Mouse (Mus musculus): ENCODE results near the gene Ddx19b. TPM values are rescaled to one million over a fixed set of nuclear protein-coding genes. Genes with fewer than 3 reads are reported as not detected.
"Not testable (repeated sequence)": the region's sequence is repeated elsewhere in the genome, so short reads cannot be mapped to it uniquely, and the experiment has no call there.

The Ddx19b gene
- total RNA-seq (2021) = 10 to 100 TPM; 12.2 to 12.8 TPM

DNA sequence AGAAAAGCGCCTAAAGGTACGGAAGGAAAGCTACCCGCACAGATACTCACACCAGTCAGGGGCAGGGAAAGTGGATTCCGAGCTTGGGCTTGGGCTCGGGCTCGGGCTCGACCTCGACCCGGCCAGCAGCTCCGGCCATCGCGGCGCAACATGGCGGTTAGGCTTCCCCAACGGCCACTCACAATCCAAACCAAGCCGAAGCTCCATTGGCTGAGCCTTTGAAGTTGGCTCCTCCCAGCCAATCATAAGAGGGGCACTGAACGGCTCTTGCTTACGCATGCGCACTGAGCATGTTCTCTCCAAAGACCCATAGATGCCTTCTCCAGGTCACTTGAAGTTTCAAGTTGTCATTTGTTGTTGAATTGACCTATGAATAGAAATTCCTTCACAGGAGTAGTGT is at the start of gene Ddx19b:
Ddx19b (minus strand) TSS at position 180 of the 400 bp plus-strand sequence.
- intact Hi-C loops (cut with DNase I) = no loop called here
- DNase-seq = no peak

DNA sequence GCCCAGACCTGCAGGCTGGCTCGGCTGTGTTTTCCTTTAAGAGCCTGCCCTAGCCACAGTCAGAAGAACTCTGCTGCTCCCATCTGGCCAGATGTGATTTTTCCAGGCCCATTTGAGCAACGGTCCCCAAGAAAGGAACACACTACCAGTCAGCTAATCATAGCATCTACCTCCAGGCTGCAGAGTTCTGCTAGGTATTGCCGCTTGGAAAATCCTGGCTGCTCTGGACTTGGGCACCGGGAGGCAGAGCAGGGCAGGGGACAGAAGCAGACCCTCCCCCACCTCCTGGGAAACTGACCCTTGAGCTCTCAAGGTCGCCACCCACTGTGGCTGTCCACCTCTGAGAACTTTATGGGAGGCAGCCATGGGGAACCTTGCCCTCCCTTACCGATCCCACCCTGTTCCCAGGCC is 48.3 kb upstream of the Ddx19b start:
- peak; percentile 38 to 53 for DNase-seq
- intact Hi-C loops (cut with DNase I) = loop anchor here (5.0 kb wide), 1 partner anchor 333 kb away; no protein-coding TSS in a partner anchor

DNA sequence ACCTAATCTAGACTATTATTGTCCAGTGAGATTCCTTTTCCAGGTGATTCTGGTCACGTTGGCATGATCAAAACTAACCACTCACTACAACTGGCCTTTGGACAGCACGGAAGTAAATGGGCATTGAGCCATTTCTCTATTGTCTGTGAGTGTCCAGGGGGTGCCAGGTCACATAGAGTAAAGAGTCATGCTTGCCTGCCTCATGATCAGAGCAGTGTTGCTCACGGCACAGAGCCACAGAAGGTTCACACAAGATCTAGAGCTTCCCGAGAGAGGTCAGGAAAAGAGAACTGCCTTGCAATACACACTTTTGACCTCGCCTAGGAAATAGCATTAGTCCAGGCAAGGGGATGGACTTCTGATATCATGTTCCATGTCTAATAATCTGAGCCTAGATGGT is 47.9 kb upstream of the Ddx19b start:
- DNase-seq = no peak
- intact Hi-C loops (cut with DNase I) = loop anchor here (5.0 kb wide), 1 partner anchor 332 kb away; no protein-coding TSS in a partner anchor

GRCm38 (mm10) chr8:111075926-111076325 is 44.4 kb upstream of the Ddx19b start:
- intact Hi-C loops (cut with DNase I) = loop anchor here (5.0 kb wide), 1 partner anchor 329 kb away; no protein-coding TSS in a partner anchor
- DNase-seq = no peak

DNA sequence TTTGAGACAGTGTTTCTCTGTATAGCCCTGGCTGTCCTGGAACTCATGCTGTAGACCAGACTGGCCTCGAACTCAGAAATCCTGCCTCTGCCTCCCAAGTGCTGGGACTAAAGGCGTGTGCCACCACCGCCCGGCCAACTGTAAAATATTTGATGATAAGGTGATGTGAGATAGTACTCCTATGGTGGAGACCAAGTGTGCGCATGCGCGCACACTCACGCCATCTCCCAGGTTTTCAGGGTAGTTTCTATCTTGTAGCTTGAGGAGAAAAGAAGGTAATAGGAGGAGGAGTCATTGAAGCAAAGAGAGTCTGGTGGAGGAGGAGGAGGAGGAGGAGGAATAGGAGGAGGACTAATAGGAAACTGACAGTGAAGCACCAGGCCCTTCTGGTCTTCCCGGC is 37.1 kb upstream of the Ddx19b start:
- DNase-seq; intact Hi-C loops (cut with DNase I): not testable (repeated sequence)

- intact Hi-C loops (cut with DNase I) = no loop called here
- no peak for DNase-seq
Observed at GRCm38 (mm10) chr8:111067439-111067838, 35.9 kb upstream of the Ddx19b start.

- DNase-seq = no peak
- intact Hi-C loops (cut with DNase I) = no loop called here
Observed at GRCm38 (mm10) chr8:111066308-111066707, 34.8 kb upstream of the Ddx19b start.

GRCm38 (mm10) chr8:111062893-111063292 is 31.3 kb upstream of the Ddx19b start:
- intact Hi-C loops (cut with DNase I) = no loop called here
- DNase-seq = no peak

DNA sequence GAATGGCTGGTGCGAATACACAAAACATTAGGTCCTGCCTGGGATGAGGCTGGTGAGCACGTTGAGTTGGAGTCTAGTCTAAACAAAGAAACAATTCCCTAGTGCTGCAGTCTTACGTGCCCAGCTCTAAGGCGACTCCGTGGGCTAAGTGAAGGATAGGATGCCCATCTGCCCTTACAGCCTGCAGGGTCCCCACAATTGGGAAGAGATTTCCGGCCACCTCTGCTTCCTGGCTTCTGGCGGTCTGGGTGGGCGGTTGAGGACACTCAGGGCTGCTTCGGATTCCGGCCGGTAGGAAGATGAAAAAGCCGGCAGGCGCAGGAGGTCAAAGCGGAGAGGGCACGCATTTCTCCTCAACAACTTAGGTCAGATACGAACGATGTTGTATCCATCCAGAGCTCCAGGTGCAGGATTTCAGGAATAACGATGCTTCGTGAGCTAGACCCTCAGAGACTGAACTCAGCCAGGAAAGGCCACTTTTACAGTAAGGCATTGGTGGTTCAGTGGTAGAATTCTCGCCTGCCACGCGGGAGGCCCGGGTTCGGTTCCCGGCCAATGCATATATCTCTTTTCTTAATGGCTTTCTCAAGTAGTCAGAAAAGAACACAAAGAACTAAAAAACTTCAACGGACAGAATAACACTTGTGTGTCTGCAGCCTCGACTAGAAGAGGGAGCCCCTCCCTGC is 30.7 kb upstream of the Ddx19b start:
- intact Hi-C loops (cut with DNase I) = no loop called here
- peak; percentile 88 to 91 for DNase-seq

DNA sequence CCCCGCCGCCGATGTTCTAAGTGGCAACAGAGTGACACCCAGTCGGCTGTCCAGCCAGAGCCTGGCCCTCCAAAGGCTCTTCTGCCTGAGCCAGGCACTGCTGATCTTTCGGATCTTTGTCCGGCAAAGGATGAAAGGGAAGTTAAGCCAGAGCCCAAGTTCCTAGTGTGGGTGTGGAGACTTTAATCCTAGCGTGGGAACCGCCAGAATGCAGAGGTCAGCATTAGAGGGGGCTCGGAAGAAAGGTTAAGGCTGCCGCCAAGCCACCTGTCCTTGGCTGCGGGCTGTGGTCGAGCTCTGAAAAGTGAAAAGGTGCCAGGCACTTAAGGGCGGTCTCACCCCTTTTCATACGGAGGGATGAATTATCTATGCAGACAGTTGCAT is 30.1 kb upstream of the Ddx19b start:
- peak in 1 of 2 experiments; percentile 19 for DNase-seq
- intact Hi-C loops (cut with DNase I) = no loop called here

DNA sequence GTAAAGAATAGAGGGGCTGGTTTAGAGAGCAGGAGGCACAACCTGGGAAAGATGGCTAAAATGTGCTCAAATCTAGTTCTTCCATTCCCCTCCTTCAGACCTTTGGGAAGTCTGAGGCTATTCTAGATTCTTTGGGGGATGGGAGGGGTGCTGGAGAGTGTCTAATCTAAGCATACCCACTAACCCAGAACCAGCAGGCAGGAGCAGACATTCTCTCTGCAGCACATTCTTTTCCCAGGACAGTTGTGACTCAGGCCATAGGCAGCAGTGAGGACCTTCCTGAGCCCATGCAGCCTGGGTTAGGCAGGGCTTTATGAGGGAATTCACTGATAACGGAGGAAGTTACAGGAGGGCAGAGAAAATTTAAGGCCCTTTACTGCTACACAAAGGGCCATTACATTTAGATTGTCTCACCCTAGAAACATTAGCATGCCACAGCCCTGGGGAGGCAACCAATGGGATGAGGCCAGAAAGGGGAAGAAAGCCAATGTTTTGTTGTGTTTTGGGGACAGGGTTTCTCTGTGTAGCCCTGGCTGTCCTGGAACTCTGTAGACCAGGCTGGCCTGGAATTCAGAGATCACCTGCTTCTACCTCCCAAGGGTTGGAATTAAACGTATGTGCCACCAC is 27.5 kb upstream of the Ddx19b start:
- intact Hi-C loops (cut with DNase I) = no loop called here
- no peak for DNase-seq

GRCm38 (mm10) chr8:111056691-111057293 is 25.2 kb upstream of the Ddx19b start:
- peak; percentile 41 to 45 for DNase-seq

DNA sequence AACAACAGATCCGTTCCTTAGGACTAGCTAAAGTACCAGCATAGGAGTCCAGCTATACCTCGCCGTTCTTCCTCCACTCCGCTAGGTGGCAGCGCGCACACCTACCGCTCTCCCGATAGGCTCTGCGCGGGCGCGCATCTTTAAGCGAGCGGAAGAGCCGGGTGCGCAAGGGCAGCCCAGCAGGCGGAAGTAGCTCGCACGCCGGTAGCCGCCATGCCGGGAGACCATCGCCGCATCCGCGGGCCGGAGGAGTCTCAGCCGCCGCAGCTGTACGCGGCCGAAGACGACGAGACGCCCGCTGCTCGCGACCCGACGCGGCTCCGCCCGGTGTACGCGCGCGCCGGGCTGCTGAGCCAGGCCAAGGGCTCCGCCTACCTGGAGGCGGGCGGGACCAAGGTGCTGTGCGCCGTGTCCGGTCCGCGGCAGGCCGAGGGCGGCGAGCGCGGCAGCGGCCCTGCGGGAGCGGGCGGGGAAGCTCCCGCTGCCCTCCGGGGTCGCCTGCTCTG is 24.7 kb upstream of the Ddx19b start, which contains the start of gene Exosc6:
Exosc6 (plus strand) TSS at position 182 of the 506 bp plus-strand sequence.
- intact Hi-C loops (cut with DNase I) = loop anchor here (2.0 kb wide), 1 partner anchor 35 kb away; no protein-coding TSS in a partner anchor
- DNase-seq = peak; percentile 93 to 95

More at GRCm38 (mm10) chr8:111056691-111057293, 25.2 kb upstream of the Ddx19b start:
- intact Hi-C loops (cut with DNase I) = loop anchor here (2.0 kb wide), 1 partner anchor 34 kb away; no protein-coding TSS in a partner anchor

DNA sequence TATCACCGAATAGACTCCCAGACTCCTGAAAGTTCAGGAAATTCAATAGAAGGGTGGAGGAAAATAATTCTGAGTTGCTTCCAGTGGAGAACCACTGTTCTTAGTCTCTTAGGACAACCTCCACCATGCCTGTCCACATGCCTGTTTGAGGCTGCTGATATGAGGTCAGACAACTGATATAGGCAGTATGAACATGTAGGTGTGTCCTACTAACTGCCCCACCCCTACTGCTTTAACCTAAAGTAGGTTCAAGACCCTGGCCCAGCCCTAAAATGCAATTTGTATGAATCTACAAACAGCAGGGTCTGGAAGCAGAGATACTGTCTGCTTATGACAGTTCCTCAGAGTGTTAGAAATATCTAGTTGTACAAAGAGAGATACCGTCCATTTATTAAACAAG is 24.1 kb upstream of the Ddx19b start:
- intact Hi-C loops (cut with DNase I) = loop anchor here (2.0 kb wide), 1 partner anchor 35 kb away; no protein-coding TSS in a partner anchor

GRCm38 (mm10) chr8:111055031-111055634 is 23.6 kb upstream of the Ddx19b start:
- intact Hi-C loops (cut with DNase I) = no loop called here
- DNase-seq = no peak

More for the DNA sequence above, 24.1 kb upstream of the Ddx19b start:
- DNase-seq = peak in 1 of 2 experiments; percentile 11

DNA sequence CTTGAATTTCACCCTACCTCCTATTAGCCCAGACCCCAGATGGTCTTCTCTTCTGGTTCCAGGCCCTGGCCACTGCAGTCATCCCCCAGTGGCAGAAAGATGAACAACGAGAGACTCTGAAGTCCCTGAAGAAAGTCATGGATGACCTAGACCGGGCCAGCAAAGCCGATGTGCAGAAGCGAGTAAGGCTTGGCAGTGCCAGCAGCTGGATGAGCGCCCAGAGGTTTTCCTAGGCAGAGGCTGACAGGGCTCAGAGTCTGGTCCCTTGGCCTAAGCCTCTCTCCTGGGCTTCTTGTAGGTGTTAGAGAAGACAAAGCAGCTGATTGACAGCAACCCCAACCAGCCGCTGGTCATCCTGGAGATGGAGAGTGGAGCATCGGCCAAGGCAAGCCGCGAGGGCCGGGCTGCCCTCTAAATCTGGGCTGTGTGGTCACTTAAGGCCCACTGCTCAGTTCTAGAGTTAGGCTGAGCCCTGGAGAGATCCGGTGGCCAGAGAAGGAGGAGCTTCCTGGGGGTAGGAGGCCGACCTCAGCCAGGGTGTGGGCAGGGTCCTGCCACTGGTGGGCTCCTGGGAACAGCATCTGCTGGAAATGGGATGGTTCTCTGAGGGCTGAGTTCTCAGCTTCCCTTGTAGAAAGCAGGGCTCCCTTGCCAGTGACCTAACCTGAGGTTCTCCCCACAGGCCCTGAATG is 22.4 kb upstream of the Ddx19b start:
- DNase-seq = peak in 1 of 2 experiments; percentile 34
- intact Hi-C loops (cut with DNase I) = no loop called here

GRCm38 (mm10) chr8:111049106-111049505 is 17.6 kb upstream of the Ddx19b start:
- intact Hi-C loops (cut with DNase I) = no loop called here
- DNase-seq = no peak

DNA sequence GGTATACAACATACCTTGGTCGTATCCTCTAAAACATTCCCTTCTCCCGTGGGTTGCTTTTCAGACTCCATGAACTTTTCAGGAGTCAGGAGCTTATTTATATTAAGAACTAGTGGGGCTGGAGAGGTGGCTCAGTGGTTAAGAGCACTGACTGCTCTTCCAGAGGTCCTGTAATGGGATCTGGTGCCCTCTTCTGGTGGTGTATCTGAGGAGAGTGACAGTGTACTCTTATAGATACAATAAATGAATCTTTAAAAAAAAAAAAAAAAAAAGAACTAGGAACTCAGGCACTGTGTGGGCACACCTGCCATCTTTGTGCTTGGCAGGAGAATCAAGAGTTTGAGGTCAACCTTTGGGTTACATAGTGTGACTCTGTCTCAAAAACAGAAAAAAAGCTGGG is 17.1 kb upstream of the Ddx19b start:
- no peak for DNase-seq
- intact Hi-C loops (cut with DNase I) = no loop called here

DNA sequence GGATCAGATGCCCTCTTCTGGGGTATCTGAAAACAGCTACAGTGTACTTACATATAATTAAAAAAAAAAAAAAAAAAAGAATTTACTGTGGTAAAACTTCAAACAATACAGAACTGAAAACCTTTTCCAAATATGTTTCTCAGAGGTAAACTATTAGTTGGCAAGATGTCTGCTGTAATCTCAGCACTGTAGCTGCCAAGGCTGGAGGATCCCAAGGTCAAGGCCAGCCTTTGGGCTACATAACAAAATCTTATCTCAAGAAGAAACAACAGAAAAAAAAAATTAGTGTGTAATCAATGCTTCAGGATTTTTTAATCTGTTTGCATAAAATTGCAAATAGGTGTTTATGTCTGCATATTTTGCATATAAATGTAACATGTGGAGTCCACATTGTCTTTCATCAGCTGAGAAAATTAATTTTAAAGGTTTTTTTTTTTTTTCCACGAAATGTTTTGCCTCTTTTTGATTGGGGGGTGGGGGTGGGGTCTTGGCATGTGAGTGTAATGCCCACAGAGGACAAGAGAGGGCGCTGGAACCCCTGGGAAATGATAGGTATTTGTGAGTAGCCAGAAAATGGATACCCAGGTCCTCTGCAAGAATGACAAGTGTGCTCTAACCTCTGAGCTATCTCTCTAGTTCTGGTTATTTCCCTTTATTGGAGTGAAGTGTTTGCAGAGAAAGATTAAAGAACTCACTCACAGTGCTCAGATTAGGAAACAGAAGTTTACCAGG is 12.6 kb upstream of the Ddx19b start:
- no peak for DNase-seq
- intact Hi-C loops (cut with DNase I) = no loop called here
